Mouse (Mus musculus) limb, embryonic 15.5 days (tissue): Measurements from ENCODE around the gene Pde3a. TPM values are rescaled to one million over a fixed set of nuclear protein-coding genes. Genes with fewer than 3 reads are reported as not detected.

ENCODE experiments used
- ATAC-seq: fragments of 200-750 bp; cut with Nextera tagmentation; 2 replicates; pipeline ENCODE4 v1.8.0; 2017; ENCODE audit warnings: low read depth, moderate TSS enrichment; ENCODE audit not compliant: insufficient number of reproducible peaks, low FRiP score, low TSS enrichment
- H3K27ac ChIP-seq: fragments of 300-500 bp; sonication (generic); 2 replicates; pipeline ENCODE4 v1.5.1; 2015; ENCODE audit warnings: moderate library complexity, mild to moderate bottlenecking, inconsistent platforms
- H3K27me3 ChIP-seq: fragments of 300-500 bp; sonication (generic); 2 replicates; pipeline ENCODE4 v1.6.1; 2015; ENCODE audit warnings: inconsistent platforms
- H3K36me3 ChIP-seq: fragments of 300-500 bp; sonication (generic); 2 replicates; pipeline ENCODE4 v1.6.1; 2015; ENCODE audit warnings: inconsistent platforms
- H3K4me1 ChIP-seq: fragments of 300-500 bp; sonication (generic); 2 replicates; pipeline ENCODE4 v1.6.1; 2015; ENCODE audit warnings: inconsistent platforms
- H3K4me2 ChIP-seq: fragments of 300-500 bp; sonication (generic); 2 replicates; pipeline ENCODE4 v1.6.1; 2015; ENCODE audit warnings: mild to moderate bottlenecking, inconsistent platforms
- H3K4me3 ChIP-seq: fragments of 300-500 bp; sonication (generic); 2 replicates; pipeline ENCODE4 v1.5.1; 2015; ENCODE audit warnings: mild to moderate bottlenecking, inconsistent platforms
- H3K9ac ChIP-seq: fragments of 300-500 bp; sonication (generic); 2 replicates; pipeline ENCODE4 v1.6.1; 2015; ENCODE audit warnings: inconsistent platforms
- H3K9me3 ChIP-seq: fragments of 300-500 bp; sonication (generic); 2 replicates; pipeline ENCODE4 v1.6.1; 2016; ENCODE audit warnings: inconsistent platforms
- WGBS: fragments of 180-500 bp; shearing (Covaris S2); methylation state at CpG from one replicate; pipeline ENCODE4 v1.1.7; 2015; 5-methylcytosine and 5-hydroxymethylcytosine counted together
- polyA plus RNA-seq: library from polyadenylated mRNA; unstranded; fragments of >200 nt; fragmentation: Nextera tagmentation; extraction: Ambion mirVana; gene quantifications from 2 replicates; pipeline ENCODE4 v1.2.1, GENCODE M21; 2015

The Pde3a gene
- polyA plus RNA-seq, 1 experiment from 2014 or later, result 5.0 TPM

DNA sequence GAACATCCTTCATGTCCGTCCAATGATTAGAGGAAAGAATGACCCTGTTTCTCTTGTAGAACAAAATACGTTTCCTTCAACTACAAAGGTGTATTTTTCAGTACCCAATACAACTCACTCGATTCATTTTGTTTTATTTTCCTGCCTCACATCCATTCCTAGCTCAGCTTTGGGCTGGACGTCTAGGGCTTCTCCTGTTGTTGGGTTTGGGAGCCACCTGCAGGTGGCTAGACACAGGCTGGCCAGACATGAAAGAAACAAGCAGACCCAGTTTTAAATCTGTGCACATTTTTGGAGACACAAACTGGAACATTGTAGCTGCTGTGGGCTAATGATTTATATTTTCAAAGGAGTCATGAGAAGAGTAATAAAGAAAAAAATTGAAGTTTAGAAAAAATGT is 126.1 kb downstream of the Pde3a start:
- H3K4me3 ChIP-seq, result no peak overlapping the region
- no peaks in the 10 kb centered on the region for H3K9me3 ChIP-seq
- no peak for ATAC-seq
- no peaks in the 10 kb centered on the region for H3K36me3 ChIP-seq
- H3K27ac ChIP-seq, result no peak overlapping the region
- WGBS, result 57% methylated on average over 4 of the region's 4 CpGs
- H3K9ac ChIP-seq, result no peak overlapping the region
- no peaks in the 10 kb centered on the region for H3K27me3 ChIP-seq
- peaks cover 8% of the 10 kb centered on the region for H3K4me1 ChIP-seq
- no peak overlapping the region for H3K4me2 ChIP-seq

DNA sequence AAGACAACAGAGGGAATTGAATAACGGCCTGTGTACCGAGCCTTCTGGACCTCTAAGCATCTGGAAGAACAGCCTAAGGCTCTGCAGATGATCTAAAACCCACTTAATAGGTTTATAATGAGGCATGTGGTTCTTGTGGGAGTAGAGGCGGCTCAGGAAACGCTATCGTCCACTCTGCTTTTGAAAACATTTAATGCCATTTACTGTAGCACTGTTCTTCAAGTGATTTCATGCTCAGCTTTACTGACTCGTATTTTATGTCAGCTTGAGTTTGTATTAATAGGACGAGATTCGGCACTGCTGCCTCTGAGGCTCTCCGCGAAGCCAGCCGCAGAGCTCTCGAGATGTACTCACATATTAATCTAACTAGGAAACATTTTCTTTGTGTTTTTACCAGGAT is 131.9 kb downstream of the Pde3a start:
- Histone ChIP-seq H3K4me1 (peaks cover 30% of the 10 kb centered on the region), H3K27me3 (no peaks in the 10 kb centered on the region), H3K9ac (no peak overlapping the region), H3K9me3 (no peaks in the 10 kb centered on the region), H3K4me2 (no peak overlapping the region), H3K4me3 (no peak overlapping the region), H3K27ac (peak overlapping the region; percentile 57), H3K36me3 (no peaks in the 10 kb centered on the region)
- no peak for ATAC-seq
- WGBS, result 16% methylated on average over 12 of the region's 12 CpGs

DNA sequence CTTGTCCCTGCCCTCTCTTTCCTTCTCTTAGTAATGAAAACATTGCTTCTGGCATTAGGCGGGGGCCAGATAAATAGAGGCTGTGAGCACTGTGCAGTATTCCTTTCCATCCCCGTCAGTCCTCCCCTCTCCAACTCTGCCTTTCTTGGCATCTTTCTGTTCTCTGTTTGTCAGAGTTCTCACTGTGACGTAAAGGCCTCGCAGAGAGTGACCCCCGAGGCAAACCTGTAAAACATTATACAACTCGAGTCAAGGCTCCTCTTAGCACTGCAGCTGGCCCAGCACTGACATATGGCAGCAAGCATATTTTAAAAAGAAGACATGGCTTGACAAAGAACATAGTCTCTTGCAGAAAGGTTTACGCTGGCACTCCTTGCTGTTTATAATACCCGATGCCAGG is 132.4 kb downstream of the Pde3a start:
- Histone ChIP-seq H3K27me3 (no peaks in the 10 kb centered on the region), H3K36me3 (no peaks in the 10 kb centered on the region), H3K4me1 (peaks cover 30% of the 10 kb centered on the region), H3K4me3 (no peak overlapping the region), H3K9me3 (no peaks in the 10 kb centered on the region), H3K9ac (no peak overlapping the region), H3K4me2 (0 out of 2 replicates have a peak overlapping the region, but pooled peaks have one; percentile 12), H3K27ac (peak overlapping the region; percentile 57)
- WGBS, result 18% methylated on average over 8 of the region's 8 CpGs
- ATAC-seq, result peak; percentile 79

GRCm38 (mm10) chr6:141381881-141382370 is 132.9 kb downstream of the Pde3a start:
- no peak overlapping the region for H3K9ac ChIP-seq
- WGBS, result 69% methylated on average over 4 of the region's 4 CpGs
- no peaks in the 10 kb centered on the region for H3K27me3 ChIP-seq
- H3K4me2 ChIP-seq, result 0 out of 2 replicates have a peak overlapping the region, but pooled peaks have one; percentile 12
- H3K27ac ChIP-seq, result peak overlapping the region; percentile 57
- no peaks in the 10 kb centered on the region for H3K9me3 ChIP-seq
- H3K4me3 ChIP-seq, result no peak overlapping the region
- no peak for ATAC-seq
- no peaks in the 10 kb centered on the region for H3K36me3 ChIP-seq
- H3K4me1 ChIP-seq, result peaks cover 30% of the 10 kb centered on the region

DNA sequence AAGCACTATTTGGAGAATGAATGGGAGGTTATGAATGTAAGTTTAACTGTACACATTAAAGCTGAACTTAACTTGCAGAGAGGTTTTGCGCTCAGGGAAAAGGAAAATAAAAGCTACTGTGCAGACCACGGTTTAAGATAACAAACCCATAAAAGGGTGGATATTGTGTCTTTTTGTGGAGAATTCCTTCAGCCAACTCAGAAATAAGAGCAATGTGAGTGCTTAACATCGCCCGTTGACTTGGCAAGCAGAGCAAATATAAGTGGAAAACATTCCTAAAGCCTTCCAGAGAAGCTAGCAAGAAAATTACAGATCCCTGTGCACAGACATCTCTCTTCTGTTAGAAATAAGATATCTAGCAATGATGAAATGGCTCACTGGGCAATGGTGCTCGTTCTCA is 139.0 kb downstream of the Pde3a start:
- no peak overlapping the region for H3K27ac ChIP-seq
- no peaks in the 10 kb centered on the region for H3K36me3 ChIP-seq
- no peaks in the 10 kb centered on the region for H3K9me3 ChIP-seq
- no peak overlapping the region for H3K4me2 ChIP-seq
- no peaks in the 10 kb centered on the region for H3K27me3 ChIP-seq
- 46% methylated on average over 5 of the region's 5 CpGs for WGBS
- ATAC-seq, result no peak
- no peak overlapping the region for H3K9ac ChIP-seq
- no peak overlapping the region for H3K4me3 ChIP-seq
- no peaks in the 10 kb centered on the region for H3K4me1 ChIP-seq

GRCm38 (mm10) chr6:141395926-141396325 is 146.9 kb downstream of the Pde3a start:
- Histone ChIP-seq H3K27ac (peak overlapping the region; percentile 14; the same call in 1 of the 2 replicates), H3K9ac (no peak overlapping the region), H3K9me3 (no peaks in the 10 kb centered on the region), H3K27me3 (no peaks in the 10 kb centered on the region), H3K4me3 (no peak overlapping the region), H3K4me2 (no peak overlapping the region), H3K36me3 (no peaks in the 10 kb centered on the region), H3K4me1 (peaks cover 5% of the 10 kb centered on the region; the same call in 1 of the 2 replicates)
- no peak for ATAC-seq
- WGBS, result 56% methylated on average over 3 of the region's 3 CpGs

DNA sequence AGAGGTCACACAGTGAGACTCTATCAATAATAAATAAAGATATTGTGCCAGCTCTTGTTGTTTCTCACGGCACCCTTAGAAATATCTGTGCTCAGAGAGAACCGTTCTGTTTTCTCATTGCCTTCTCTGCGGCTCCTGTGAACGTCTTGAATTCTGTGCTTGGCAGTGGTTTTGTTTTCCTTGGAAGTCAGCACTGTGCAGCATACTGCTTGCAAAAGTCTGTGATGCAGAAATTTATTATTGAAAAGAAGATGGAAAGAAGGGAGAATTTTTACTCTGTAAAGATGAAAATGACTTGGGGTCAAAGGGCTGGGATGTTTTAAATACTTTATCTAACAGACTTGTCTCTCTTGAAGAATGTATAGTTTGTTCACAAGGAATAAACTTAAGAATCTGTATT is 150.3 kb downstream of the Pde3a start:
- peak overlapping the region; percentile 48 for H3K27ac ChIP-seq
- no peaks in the 10 kb centered on the region for H3K27me3 ChIP-seq
- H3K4me2 ChIP-seq, result no peak overlapping the region
- H3K9me3 ChIP-seq, result no peaks in the 10 kb centered on the region
- 46% methylated on average over 4 of the region's 4 CpGs for WGBS
- peak; percentile 71; the same call in 1 of the 2 replicates for ATAC-seq
- no peak overlapping the region for H3K9ac ChIP-seq
- H3K36me3 ChIP-seq, result no peaks in the 10 kb centered on the region
- H3K4me3 ChIP-seq, result no peak overlapping the region
- H3K4me1 ChIP-seq, result peaks cover 5% of the 10 kb centered on the region; the same call in 1 of the 2 replicates

DNA sequence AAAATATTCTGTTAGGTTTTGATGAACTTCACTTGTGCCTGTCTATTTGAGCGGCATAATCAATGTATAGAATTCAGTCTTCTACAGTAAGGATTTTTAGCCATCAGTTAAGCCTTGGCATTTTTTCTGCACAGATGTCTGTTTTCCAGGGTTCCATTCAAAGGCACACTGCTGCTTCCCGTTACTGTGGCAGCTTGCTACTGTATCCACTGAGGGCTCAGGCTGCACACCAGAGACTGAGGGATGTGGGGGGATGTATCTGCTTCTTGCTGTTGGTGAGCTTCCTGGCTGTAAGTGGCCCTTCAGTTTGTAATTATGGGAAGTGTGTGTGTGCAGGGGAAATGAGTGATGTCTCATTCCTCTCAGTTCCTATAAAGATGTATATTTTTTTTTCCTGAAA is 154.9 kb downstream of the Pde3a start:
- 55% methylated on average over 2 of the region's 2 CpGs for WGBS
- H3K27ac ChIP-seq, result no peak overlapping the region
- H3K4me1 ChIP-seq, result peaks cover 3% of the 10 kb centered on the region; the same call in 1 of the 2 replicates
- no peaks in the 10 kb centered on the region for H3K27me3 ChIP-seq
- H3K4me3 ChIP-seq, result no peak overlapping the region
- no peaks in the 10 kb centered on the region for H3K36me3 ChIP-seq
- no peak overlapping the region for H3K9ac ChIP-seq
- ATAC-seq, result no peak
- no peaks in the 10 kb centered on the region for H3K9me3 ChIP-seq
- H3K4me2 ChIP-seq, result no peak overlapping the region

- H3K9ac ChIP-seq, result no peak overlapping the region
- 62% methylated on average over 7 of the region's 7 CpGs for WGBS
- ATAC-seq, result no peak
- peaks cover 3% of the 10 kb centered on the region; the same call in 1 of the 2 replicates for H3K4me1 ChIP-seq
- no peaks in the 10 kb centered on the region for H3K27me3 ChIP-seq
- no peak overlapping the region for H3K27ac ChIP-seq
- no peak overlapping the region for H3K4me2 ChIP-seq
- no peak overlapping the region for H3K4me3 ChIP-seq
- H3K9me3 ChIP-seq, result no peaks in the 10 kb centered on the region
- no peaks in the 10 kb centered on the region for H3K36me3 ChIP-seq
Observed at GRCm38 (mm10) chr6:141404649-141405048, 155.6 kb downstream of the Pde3a start.

GRCm38 (mm10) chr6:141405496-141405895 is 156.4 kb downstream of the Pde3a start:
- WGBS, result 50% methylated on average over 5 of the region's 5 CpGs
- no peaks in the 10 kb centered on the region for H3K9me3 ChIP-seq
- no peak overlapping the region for H3K4me2 ChIP-seq
- H3K9ac ChIP-seq, result no peak overlapping the region
- no peaks in the 10 kb centered on the region for H3K27me3 ChIP-seq
- H3K27ac ChIP-seq, result no peak overlapping the region
- H3K36me3 ChIP-seq, result no peaks in the 10 kb centered on the region
- H3K4me1 ChIP-seq, result peaks cover 3% of the 10 kb centered on the region; the same call in 1 of the 2 replicates
- no peak for ATAC-seq
- no peak overlapping the region for H3K4me3 ChIP-seq

DNA sequence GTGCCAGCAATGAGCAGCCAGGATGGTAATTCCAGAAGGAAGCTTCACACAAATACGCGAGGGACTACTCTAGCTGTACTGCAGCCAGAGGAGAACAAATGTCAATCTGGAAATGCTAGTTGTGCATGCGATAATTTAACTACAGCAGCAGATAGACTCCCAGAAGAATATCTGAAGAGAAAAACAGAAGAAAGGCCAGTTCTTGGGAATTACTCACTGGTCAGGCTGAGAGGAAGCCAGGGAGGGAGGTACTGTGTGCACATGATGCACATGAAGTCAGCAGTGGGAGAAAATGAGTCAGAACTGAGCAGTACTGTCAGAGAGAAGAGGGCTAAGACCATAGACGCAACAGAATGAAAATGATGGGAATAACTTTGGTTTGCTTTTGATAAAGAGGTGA is 159.7 kb downstream of the Pde3a start:
- ATAC-seq, result no peak
- H3K4me3 ChIP-seq, result no peak overlapping the region
- H3K27me3 ChIP-seq, result no peaks in the 10 kb centered on the region
- peaks cover 3% of the 10 kb centered on the region; the same call in 1 of the 2 replicates for H3K4me1 ChIP-seq
- H3K27ac ChIP-seq, result no peak overlapping the region; the same call in 1 of the 2 replicates
- no peaks in the 10 kb centered on the region for H3K36me3 ChIP-seq
- no peak overlapping the region for H3K4me2 ChIP-seq
- WGBS, result 65% methylated on average over 4 of the region's 4 CpGs
- H3K9ac ChIP-seq, result no peak overlapping the region
- no peaks in the 10 kb centered on the region for H3K9me3 ChIP-seq

DNA sequence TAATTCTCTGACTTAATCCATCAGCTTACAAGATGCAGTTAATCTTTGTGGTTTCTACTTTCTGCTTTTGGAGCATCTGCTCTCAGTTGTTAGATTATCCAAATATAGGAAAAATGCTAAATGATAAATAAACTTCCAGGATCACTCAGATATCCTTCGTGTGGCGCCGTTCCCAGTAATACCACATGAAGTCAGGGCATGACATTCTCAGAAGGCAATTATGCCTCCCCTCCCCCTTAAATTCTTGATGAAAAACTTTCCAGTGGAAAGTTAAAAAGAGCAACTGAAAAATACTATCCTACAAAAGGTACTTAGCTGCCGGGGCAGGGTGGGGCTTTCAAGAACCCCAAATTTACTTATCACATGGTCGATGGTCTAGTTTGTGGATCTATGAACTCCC is 161.8 kb downstream of the Pde3a start:
- WGBS, result 86% methylated on average over 5 of the region's 5 CpGs
- Histone ChIP-seq H3K9me3 (no peaks in the 10 kb centered on the region), H3K4me3 (no peak overlapping the region), H3K27me3 (no peaks in the 10 kb centered on the region), H3K4me2 (no peak overlapping the region), H3K9ac (no peak overlapping the region), H3K36me3 (no peaks in the 10 kb centered on the region), H3K27ac (no peak overlapping the region), H3K4me1 (no peaks in the 10 kb centered on the region)
- no peak for ATAC-seq

GRCm38 (mm10) chr6:141425114-141425513 is 176.0 kb downstream of the Pde3a start:
- Histone ChIP-seq H3K4me1 (no peaks in the 10 kb centered on the region), H3K9ac (no peak overlapping the region), H3K9me3 (no peaks in the 10 kb centered on the region), H3K4me2 (no peak overlapping the region), H3K4me3 (no peak overlapping the region), H3K27ac (no peak overlapping the region), H3K27me3 (no peaks in the 10 kb centered on the region), H3K36me3 (no peaks in the 10 kb centered on the region)
- WGBS, result 70% methylated on average over 6 of the region's 6 CpGs
- ATAC-seq, result no peak
